Mouse (Mus musculus) lung, postnatal 0 days (tissue): ENCODE results near the gene Colq. TPM values are rescaled to one million over a fixed set of nuclear protein-coding genes. Genes with fewer than 3 reads are reported as not detected.
"Not testable (repeated sequence)": the region's sequence is repeated elsewhere in the genome, so short reads cannot be mapped to it uniquely, and the experiment has no call there.

Experiments used
- ATAC-seq: fragments of 200-750 bp; cut with Nextera tagmentation; 2 replicates; pipeline ENCODE4 v1.8.0; 2017; ENCODE audit warnings: moderate library complexity
- DNase-seq: peaks from one replicate; pipeline ENCODE4 v3.0.0-alpha.2; 2016; ENCODE audit warnings: low spot score
- H3K27ac ChIP-seq: fragments of 300-500 bp; sonication (generic); 2 replicates; pipeline ENCODE4 v1.5.1; 2014; ENCODE audit warnings: antibody characterized with exemption, mild to moderate bottlenecking, low read length, mixed read lengths
- H3K27me3 ChIP-seq: fragments of 300-500 bp; sonication (generic); replicated peaks from 2 replicates; pipeline ENCODE4 v1.6.1; 2014; ENCODE audit warnings: low read length, mixed read lengths; ENCODE audit not compliant: insufficient read depth
- H3K36me3 ChIP-seq: fragments of 300-500 bp; sonication (generic); 2 replicates; pipeline ENCODE4 v1.6.1; 2014; ENCODE audit warnings: low read length, mixed read lengths; ENCODE audit not compliant: insufficient read depth
- H3K4me1 ChIP-seq: fragments of 300-500 bp; sonication (generic); 2 replicates; pipeline ENCODE4 v1.6.1; 2014; ENCODE audit warnings: antibody characterized with exemption, low read depth, low read length, mixed read lengths; ENCODE audit not compliant: insufficient read depth
- H3K4me2 ChIP-seq: fragments of 300-500 bp; sonication (generic); replicated peaks from 2 replicates; pipeline ENCODE4 v1.6.1; 2014; ENCODE audit warnings: low read depth, mild to moderate bottlenecking, low read length, moderate library complexity, mixed read lengths
- H3K4me3 ChIP-seq: fragments of 300-500 bp; sonication (generic); 2 replicates; pipeline ENCODE4 v1.5.1; 2014; ENCODE audit warnings: low read depth, low read length
- H3K9ac ChIP-seq: fragments of 300-500 bp; sonication (generic); replicated peaks from 2 replicates; pipeline ENCODE4 v1.6.1; 2014; ENCODE audit warnings: low read depth, mild to moderate bottlenecking
- H3K9me3 ChIP-seq: fragments of 300-500 bp; sonication (generic); 2 replicates; pipeline ENCODE4 v1.6.1; 2016; ENCODE audit warnings: low read length, mixed read lengths
- CTCF ChIP-seq: IDR thresholded peaks from 2 replicates; pipeline ENCODE4 v1.5.1; 2016; ENCODE audit warnings: antibody characterized with exemption, mild to moderate bottlenecking
- EP300 ChIP-seq: IDR thresholded peaks from 2 replicates; pipeline ENCODE4 v1.6.1; 2016; ENCODE audit warnings: antibody characterized with exemption, mild to moderate bottlenecking, control low read depth
- WGBS: fragments of 180-500 bp; shearing (Covaris S2); extraction: QIAGEN DNeasy Blood & Tissue Kit; methylation state at CpG from one replicate; pipeline ENCODE4 v1.1.7; 2014; 5-methylcytosine and 5-hydroxymethylcytosine counted together
- polyA plus RNA-seq: library from polyadenylated mRNA; unstranded; fragments of >200 nt; fragmentation: Nextera tagmentation; extraction: Ambion mirVana; gene quantifications from 2 replicates; pipeline ENCODE4 v1.2.1, GENCODE M21; 2015

The Colq gene
- polyA plus RNA-seq, 1 experiment from 2014 or later: 1.1 TPM

DNA sequence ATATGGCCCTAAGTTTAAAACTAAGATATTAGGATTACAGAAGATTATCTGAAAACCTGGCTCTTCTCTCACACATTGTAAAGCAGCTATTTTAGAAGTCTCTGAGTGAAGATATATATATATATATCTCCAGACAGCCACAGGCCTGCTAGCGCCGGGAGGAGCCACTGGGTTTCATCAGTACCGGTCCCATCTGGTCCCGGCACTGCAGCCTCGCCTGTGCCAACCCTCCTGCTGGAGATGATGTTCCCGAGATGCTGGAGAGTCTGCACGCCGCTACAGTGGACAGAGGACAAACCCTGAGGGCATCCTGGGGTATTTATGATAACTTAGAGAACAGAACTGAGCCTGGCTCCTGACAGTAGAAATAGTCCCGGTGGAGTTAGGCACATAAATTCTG is 26.1 kb upstream of the Colq start:
- WGBS: 85% methylated on average over 9 of the region's 9 CpGs
- ATAC-seq (no peak), DNase-seq (no peak)
- Histone ChIP-seq H3K4me1 (no peaks in the 10 kb centered on the region), H3K27me3 (no peaks in the 10 kb centered on the region), H3K4me2 (no peak overlapping the region), H3K9me3 (no peaks in the 10 kb centered on the region), H3K9ac (no peak overlapping the region), H3K27ac (no peak overlapping the region), H3K36me3 (no peaks in the 10 kb centered on the region), H3K4me3 (no peak overlapping the region)
- TF ChIP-seq EP300: no peak
- no peak for TF ChIP-seq CTCF

GRCm38 (mm10) chr14:31613671-31614070 is 22.5 kb upstream of the Colq start:
- DNase-seq: no peak
- no peaks in the 10 kb centered on the region for H3K27me3 ChIP-seq
- H3K27ac ChIP-seq: no peak overlapping the region
- 72% methylated on average over 5 of the region's 5 CpGs for WGBS
- no peak for ATAC-seq
- TF ChIP-seq EP300 (no peak), CTCF (no peak)
- H3K4me2 ChIP-seq: no peak overlapping the region
- H3K4me1 ChIP-seq: no peaks in the 10 kb centered on the region
- H3K9me3 ChIP-seq: no peaks in the 10 kb centered on the region
- no peak overlapping the region for H3K4me3 ChIP-seq
- no peaks in the 10 kb centered on the region for H3K36me3 ChIP-seq
- no peak overlapping the region for H3K9ac ChIP-seq

- Histone ChIP-seq H3K9me3 (no peaks in the 10 kb centered on the region), H3K36me3 (no peaks in the 10 kb centered on the region), H3K9ac (no peak overlapping the region), H3K4me3 (no peak overlapping the region), H3K4me1 (no peaks in the 10 kb centered on the region), H3K27ac (no peak overlapping the region), H3K4me2 (no peak overlapping the region), H3K27me3 (no peaks in the 10 kb centered on the region)
- no peak for ATAC-seq
- peak; percentile 27; the same call in 1 of the 2 replicates for TF ChIP-seq CTCF
- no peak for TF ChIP-seq EP300
- WGBS: 68% methylated on average over 4 of the region's 4 CpGs
- DNase-seq: no peak
Measured at GRCm38 (mm10) chr14:31611986-31612385, 20.8 kb upstream of the Colq start.

DNA sequence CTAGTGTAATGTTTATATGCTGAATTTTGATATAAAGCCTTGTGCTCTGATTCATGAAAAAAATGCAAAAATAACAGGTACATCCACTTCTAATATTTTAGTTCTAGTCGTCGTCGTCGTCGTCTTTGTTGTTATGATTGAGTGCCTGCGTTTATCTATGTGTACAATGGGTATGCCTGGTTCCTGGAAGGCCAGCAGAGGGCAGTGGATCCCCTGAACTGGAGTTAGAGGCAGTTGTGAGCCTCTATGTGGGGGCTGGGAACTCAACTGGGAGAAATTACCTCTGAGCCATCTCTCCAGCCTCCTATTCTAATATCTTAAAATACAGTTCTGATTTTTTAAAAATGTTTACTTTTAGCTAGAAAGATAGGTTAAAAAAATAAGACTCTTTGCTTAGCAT is 14.4 kb upstream of the Colq start:
- no peak overlapping the region for H3K9ac ChIP-seq
- no peak for DNase-seq
- no peaks in the 10 kb centered on the region for H3K27me3 ChIP-seq
- H3K27ac ChIP-seq: no peak overlapping the region
- no peaks in the 10 kb centered on the region for H3K36me3 ChIP-seq
- TF ChIP-seq EP300: no peak
- TF ChIP-seq CTCF: peak; percentile 44
- ATAC-seq: no peak
- H3K9me3 ChIP-seq: no peaks in the 10 kb centered on the region
- H3K4me2 ChIP-seq: no peak overlapping the region
- no peaks in the 10 kb centered on the region for H3K4me1 ChIP-seq
- 50% methylated on average over 6 of the region's 6 CpGs for WGBS
- no peak overlapping the region for H3K4me3 ChIP-seq

- DNase-seq (peak; percentile 52), ATAC-seq (no peak)
- H3K4me1 ChIP-seq: no peaks in the 10 kb centered on the region
- no peaks in the 10 kb centered on the region for H3K27me3 ChIP-seq
- no peak overlapping the region for H3K27ac ChIP-seq
- no peaks in the 10 kb centered on the region for H3K36me3 ChIP-seq
- no peaks in the 10 kb centered on the region for H3K9me3 ChIP-seq
- TF ChIP-seq EP300 (no peak), CTCF (peak; percentile 56)
- 70% methylated on average over 5 of the region's 5 CpGs for WGBS
- no peak overlapping the region for H3K9ac ChIP-seq
- no peak overlapping the region for H3K4me2 ChIP-seq
- no peak overlapping the region for H3K4me3 ChIP-seq
Measured at GRCm38 (mm10) chr14:31604916-31605315, 13.8 kb upstream of the Colq start.

- not testable (repeated sequence) for H3K36me3 ChIP-seq, H3K27me3 ChIP-seq, ATAC-seq, H3K4me2 ChIP-seq, H3K4me1 ChIP-seq, DNase-seq, H3K9me3 ChIP-seq, H3K9ac ChIP-seq, H3K27ac ChIP-seq, H3K4me3 ChIP-seq
- 83% methylated on average over 6 of the region's 6 CpGs for WGBS
Measured at GRCm38 (mm10) chr14:31602616-31602979, 11.5 kb upstream of the Colq start.

GRCm38 (mm10) chr14:31601908-31602615 is 10.9 kb upstream of the Colq start:
- ATAC-seq: no peak
- TF ChIP-seq CTCF (no peak), EP300 (no peak)
- Histone ChIP-seq H3K9me3 (no peaks in the 10 kb centered on the region), H3K9ac (no peak overlapping the region), H3K4me3 (no peak overlapping the region), H3K27me3 (no peaks in the 10 kb centered on the region), H3K4me1 (no peaks in the 10 kb centered on the region), H3K4me2 (no peak overlapping the region), H3K27ac (no peak overlapping the region), H3K36me3 (no peaks in the 10 kb centered on the region)
- DNase-seq: no peak
- WGBS: 95% methylated on average over 14 of the region's 14 CpGs
